Mouse (Mus musculus) ovary, postnatal 10 days (tissue): ENCODE measurements around the gene Cmtm6.

Experiments
- DNase-seq: peaks from one replicate; pipeline ENCODE4 v3.0.0; 2022; ENCODE audit warnings: low spot score

Cmtm6 gene

GRCm38 (mm10) chr9:114729911-114730805 is 758 bp upstream of the Cmtm6 start:
- no peak for DNase-seq

- DNase-seq: no peak
These were observed 1.2 kb downstream of the Cmtm6 start for GRCm38 (mm10) chr9:114731871-114732682.

- no peak for DNase-seq
These were observed 2.3 kb downstream of the Cmtm6 start for GRCm38 (mm10) chr9:114733238-114733637.

GRCm38 (mm10) chr9:114736442-114736841 is 5.5 kb downstream of the Cmtm6 start:
- no peak for DNase-seq

GRCm38 (mm10) chr9:114740336-114740735 is 9.4 kb downstream of the Cmtm6 start:
- DNase-seq: no peak

GRCm38 (mm10) chr9:114742731-114743130 is 11.8 kb downstream of the Cmtm6 start:
- no peak for DNase-seq

GRCm38 (mm10) chr9:114745163-114745562 is 14.2 kb downstream of the Cmtm6 start:
- no peak for DNase-seq

- no peak for DNase-seq
These were observed 14.7 kb downstream of the Cmtm6 start for GRCm38 (mm10) chr9:114745654-114746053.

- no peak for DNase-seq
These were observed 16.1 kb downstream of the Cmtm6 start for GRCm38 (mm10) chr9:114747012-114747411.

GRCm38 (mm10) chr9:114747466-114747865 is 16.6 kb downstream of the Cmtm6 start:
- DNase-seq: no peak

GRCm38 (mm10) chr9:114751582-114751981 is 20.7 kb downstream of the Cmtm6 start:
- no peak for DNase-seq

- no peak for DNase-seq
These were observed 21.4 kb downstream of the Cmtm6 start for GRCm38 (mm10) chr9:114752311-114752710.

GRCm38 (mm10) chr9:114752863-114753484 is 22.1 kb downstream of the Cmtm6 start:
- DNase-seq: peak; percentile 88

- no peak for DNase-seq
These were observed 27.4 kb downstream of the Cmtm6 start for GRCm38 (mm10) chr9:114758272-114758671.

- no peak for DNase-seq
These were observed 27.9 kb downstream of the Cmtm6 start for GRCm38 (mm10) chr9:114758801-114759200.

- DNase-seq: no peak
These were observed 29.0 kb downstream of the Cmtm6 start for GRCm38 (mm10) chr9:114759886-114760285.

GRCm38 (mm10) chr9:114760353-114760752 is 29.4 kb downstream of the Cmtm6 start:
- no peak for DNase-seq

- DNase-seq: no peak
These were observed 30.9 kb downstream of the Cmtm6 start for GRCm38 (mm10) chr9:114761848-114762247.

- no peak for DNase-seq
These were observed 32.4 kb downstream of the Cmtm6 start for GRCm38 (mm10) chr9:114763341-114763740.

- DNase-seq: no peak
These were observed 36.1 kb downstream of the Cmtm6 start for GRCm38 (mm10) chr9:114767030-114767429.

GRCm38 (mm10) chr9:114767507-114767906 is 36.6 kb downstream of the Cmtm6 start:
- DNase-seq: no peak

- no peak for DNase-seq
These were observed 37.1 kb downstream of the Cmtm6 start for GRCm38 (mm10) chr9:114768066-114768465.

- no peak for DNase-seq
These were observed 39.3 kb downstream of the Cmtm6 start for GRCm38 (mm10) chr9:114770224-114770623.
